ENCODE assay signal across 8 mouse cellular contexts in genomic region chr14:116926404-116927171, GRCm38 (mm10). TPM values are rescaled to one million over a fixed set of nuclear protein-coding genes. Genes with fewer than 3 reads are reported as not detected.
A peak's percentile ranks its signal among the peaks of the same experiment; 100 is the strongest.
DNase-seq lines count a peak whose midpoint lies in the region; ATAC-seq and TF ChIP-seq lines count a peak whose summit lies in the region.

No protein-coding gene starts in this region.

- H3K36me3 ChIP-seq in hindbrain, embryonic 10.5 days: no peaks in the 10 kb centered on the region
- H3K36me3 ChIP-seq in lung, postnatal 0 days (ENCODE audit: insufficient read depth, low read length): no peaks in the 10 kb centered on the region

- H3K27ac ChIP-seq in hindbrain, embryonic 10.5 days: peak overlapping the region; percentile 98
- no peak overlapping the region for H3K27ac ChIP-seq in lung, postnatal 0 days (ENCODE audit: low read length)

- CTCF ChIA-PET in Patski (lab: Charles Lee): interaction anchor here (0.7 to 2.3 kb wide), 5 partner anchors 11 to 573 kb away, joined by 3 to 13 read pairs (median 3); no protein-coding TSS in a partner anchor

- TF ChIP-seq CTCF in Patski (IDR thresholded peaks at IDR 0.05): no peak
- peak; percentile 59 for TF ChIP-seq CTCF in lung, postnatal 0 days (IDR thresholded peaks at IDR 0.05)

- H3K4me2 ChIP-seq in lung, postnatal 0 days (replicated peaks; ENCODE audit: low read depth, low read length): peak overlapping the region; percentile 99

- TF ChIP-seq EP300 in lung, postnatal 0 days (IDR thresholded peaks at IDR 0.05): no peak

- H3K4me3 ChIP-seq in hindbrain, embryonic 10.5 days: peak overlapping the region; percentile 74
- H3K4me3 ChIP-seq in lung, postnatal 0 days (ENCODE audit: low read depth, low read length): peak overlapping the region; percentile 54

- POLR2A ChIA-PET in Patski (lab: Charles Lee): interaction anchor here (1.1 kb wide), 1 partner anchor 14 kb away, joined by 3 read pairs; no protein-coding TSS in a partner anchor

- WGBS in hindbrain, embryonic 10.5 days: under 1% methylated on average over 52 of the region's 52 CpGs
- under 1% methylated on average over 51 of the region's 52 CpGs for WGBS in lung, postnatal 0 days

- H3K4me1 ChIP-seq in hindbrain, embryonic 10.5 days (replicated peaks): peaks cover 29% of the 10 kb centered on the region
- no peaks in the 10 kb centered on the region for H3K4me1 ChIP-seq in lung, postnatal 0 days (ENCODE audit: insufficient read depth, low read depth, low read length)

- in situ Hi-C loops in Patski (cut with MboI; ENCODE audit: low pct_unique_long_range_greater_than_20kb): loop anchor here (5.0 to 25.0 kb wide), 6 partner anchors 362 to 1011 kb away; no protein-coding TSS in a partner anchor

- 0 out of 2 replicates have a peak overlapping the region, but pooled peaks have one; percentile 16 for H3K9ac ChIP-seq in lung, postnatal 0 days (replicated peaks; ENCODE audit: low read depth)

- no peaks in the 10 kb centered on the region for H3K27me3 ChIP-seq in Patski
- H3K27me3 ChIP-seq in hindbrain, embryonic 10.5 days (ENCODE audit: insufficient read depth, poor library complexity, severe bottlenecking): no peaks in the 10 kb centered on the region
- no peaks in the 10 kb centered on the region for H3K27me3 ChIP-seq in lung, postnatal 0 days (replicated peaks; ENCODE audit: insufficient read depth, low read length)

- DNase-seq in Patski (ENCODE audit: low read depth, low spot score): no peak
- peak; percentile 80 to 82 for DNase-seq in cerebellum, postnatal 10 days
- DNase-seq in frontal cortex, postnatal 14 days (ENCODE audit: low spot score in 2 of 2): peak; percentile 52 to 65
- peak; percentile 91 for DNase-seq in hindbrain, embryonic 10.5 days (ENCODE audit: low spot score)
- peak; percentile 38 to 58 for DNase-seq in layer of hippocampus, postnatal 25 days (ENCODE audit: extremely low spot score in 1 of 2, low spot score in 1 of 2)
- peak; percentile 70 for DNase-seq in lung, postnatal 0 days (ENCODE audit: low spot score)
- peak; percentile 85 for DNase-seq in retina, embryonic 14.5 days (ENCODE audit: low spot score)
- DNase-seq in T-cell, adult 2 months (ENCODE audit: low spot score): no peak

- ATAC-seq in Patski: peak; percentile 67
- peak; percentile 81 for ATAC-seq in lung, postnatal 0 days

- no peaks in the 10 kb centered on the region for H3K9me3 ChIP-seq in hindbrain, embryonic 10.5 days
- no peaks in the 10 kb centered on the region for H3K9me3 ChIP-seq in lung, postnatal 0 days (ENCODE audit: low read length)

RNA-seq across cellular contexts. Expression of gene Gpc6, which starts 1.5 kb away (rescaled TPM):
- 56.6 TPM for polyA plus RNA-seq in Patski (2021)
- polyA plus RNA-seq in hindbrain, embryonic 10.5 days (2016; fragmentation: Nextera tagmentation; extraction: Ambion mirVana): 34.3 and 39.0 TPM in 2 replicates
- total RNA-seq in layer of hippocampus, postnatal 25 days (2021): 10 to 100 TPM; 11.7 to 12.7 TPM
- polyA plus RNA-seq in lung, postnatal 0 days (2015; fragmentation: Nextera tagmentation; extraction: Ambion mirVana): 3.1 and 3.2 TPM in 2 replicates

Comparison
In these comparisons a context has a peak if more than half of its experiments do, and no peak if none do; other contexts are left out.
1. DNase-seq: peak in cerebellum, postnatal 10 days (2 of 2), frontal cortex, postnatal 14 days (2 of 2), hindbrain, embryonic 10.5 days (single experiment), layer of hippocampus, postnatal 25 days (2 of 2), lung, postnatal 0 days (single experiment) and retina, embryonic 14.5 days (single experiment); none in Patski (single experiment) and T-cell, adult 2 months (single experiment).